Comparison of ENCODE assay signal across 16 mouse cellular contexts in genomic region chr4:93444666-93445065, GRCm38 (mm10).
"Had no signal": no experiment of that assay in that cellular context is flagged by ENCODE, and none has a peak within 500 bp of the region (broad histone marks: within the 10 kb centered on the region; RNA-seq: fewer than 3 reads in every experiment).

No protein-coding gene starts in this region.

- DNase-seq: lung, adult 18-20 months; lung, embryonic 14.5 days; lung, postnatal 10 days; lung, postnatal 4 days; midbrain, embryonic 14.5 days; right cerebral cortex, postnatal 14 days; thymus, adult 2 months; thymus, postnatal 14 days; thymus, postnatal 36 days had no signal

- ATAC-seq: midbrain, embryonic 16.5 days had no signal

- H3K4me3 ChIP-seq: midbrain, embryonic 10.5 days; midbrain, embryonic 12.5 days; neural tube, embryonic 12.5 days; stomach, embryonic 15.5 days had no signal

- H3K27ac ChIP-seq: liver, embryonic 14.5 days; midbrain, embryonic 10.5 days; midbrain, embryonic 12.5 days; neural tube, embryonic 12.5 days; stomach, embryonic 15.5 days; stomach, postnatal 0 days had no signal
